Comparison of ENCODE assay signal across 11 mouse cellular contexts in genomic region chr9:117956691-117957090, GRCm38 (mm10).
DNase-seq lines count a peak whose midpoint lies in the region; ATAC-seq and TF ChIP-seq lines count a peak whose summit lies in the region.
"Had no signal": no experiment of that assay in that cellular context is flagged by ENCODE, and none has a peak within 500 bp of the region (broad histone marks: within the 10 kb centered on the region; RNA-seq: fewer than 3 reads in every experiment).

No protein-coding gene starts in this region.

- H3K4me2 ChIP-seq in liver, postnatal 0 days (ENCODE audit: low read depth, low read length): no peak overlapping the region
- H3K4me2 ChIP-seq in limb, embryonic 14.5 days (replicated peaks; ENCODE audit: low read depth, low read length, severe bottlenecking): no peak overlapping the region
- no peak overlapping the region for H3K4me2 ChIP-seq in stomach, embryonic 16.5 days (ENCODE audit: low read depth, low read length)
- H3K4me2 ChIP-seq: liver, embryonic 15.5 days had no signal

- ATAC-seq in liver, postnatal 0 days: no peak
- ATAC-seq in limb, embryonic 14.5 days (ENCODE audit: low FRiP score, low read depth): no peak
- no peak for ATAC-seq in stomach, embryonic 16.5 days (ENCODE audit: insufficient read depth, low FRiP score)
- ATAC-seq in inflammation-experienced regulatory T-cells, adult 6 months: no peak

- no peak for TF ChIP-seq POLR2A in liver, adult 2 months (IDR thresholded peaks at IDR 0.05; ENCODE audit: extremely low read depth, insufficient read depth, low read length)
- no peak for TF ChIP-seq POLR2A in limb, embryonic 14.5 days (IDR thresholded peaks at IDR 0.05; ENCODE audit: borderline replicate concordance, extremely low read depth, insufficient read depth, insufficient read length)

- 66% methylated on average over 2 of the region's 2 CpGs for WGBS in liver, adult 2 months
- 50% methylated on average over 2 of the region's 2 CpGs for WGBS in liver, postnatal 0 days (ENCODE audit: insufficient replicate concordance)
- WGBS in limb, embryonic 14.5 days: 27% methylated on average over 2 of the region's 2 CpGs
- WGBS in stomach, embryonic 16.5 days: 30% methylated on average over 2 of the region's 2 CpGs

- H3K9me3 ChIP-seq in liver, postnatal 0 days (ENCODE audit: low read length): no peaks in the 10 kb centered on the region
- no peaks in the 10 kb centered on the region for H3K9me3 ChIP-seq in limb, embryonic 14.5 days (ENCODE audit: control insufficient read depth, low read length)
- H3K9me3 ChIP-seq in stomach, embryonic 16.5 days (replicated peaks; ENCODE audit: control insufficient read depth, low read length): no peaks in the 10 kb centered on the region
- H3K9me3 ChIP-seq: liver, embryonic 15.5 days had no signal

- no peaks in the 10 kb centered on the region for H3K27me3 ChIP-seq in liver, adult 2 months (ENCODE audit: control insufficient read depth, insufficient read depth, low read length)
- H3K27me3 ChIP-seq in liver, postnatal 0 days (ENCODE audit: insufficient read depth, low read length): no peaks in the 10 kb centered on the region
- H3K27me3 ChIP-seq in limb, embryonic 14.5 days (ENCODE audit: control insufficient read depth, insufficient read depth, low read length): no peaks in the 10 kb centered on the region
- no peaks in the 10 kb centered on the region for H3K27me3 ChIP-seq in stomach, embryonic 16.5 days (ENCODE audit: control insufficient read depth, insufficient read depth, low read length)
- H3K27me3 ChIP-seq: liver, embryonic 15.5 days had no signal

- no peak overlapping the region for H3K9ac ChIP-seq in liver, adult 2 months (ENCODE audit: low read depth, low read length)
- H3K9ac ChIP-seq in liver, postnatal 0 days (replicated peaks): no peak overlapping the region
- H3K9ac ChIP-seq in limb, embryonic 14.5 days (ENCODE audit: low read depth, low read length, severe bottlenecking): no peak overlapping the region
- no peak overlapping the region for H3K9ac ChIP-seq in stomach, embryonic 16.5 days (ENCODE audit: low read length)
- H3K9ac ChIP-seq: liver, embryonic 15.5 days had no signal

- no peaks in the 10 kb centered on the region for H3K79me2 ChIP-seq in liver, adult 2 months (ENCODE audit: control insufficient read depth, insufficient read depth, low read length)

- H3K4me1 ChIP-seq in liver, adult 2 months (ENCODE audit: control insufficient read depth, insufficient read depth, low read length): no peaks in the 10 kb centered on the region
- no peaks in the 10 kb centered on the region for H3K4me1 ChIP-seq in liver, postnatal 0 days (ENCODE audit: insufficient read depth)
- peaks cover 2% of the 10 kb centered on the region; the same call in 1 of the 2 replicates for H3K4me1 ChIP-seq in limb, embryonic 14.5 days (ENCODE audit: control insufficient read depth, insufficient read depth, low read length)
- peaks cover 6% of the 10 kb centered on the region; the same call in 1 of the 2 replicates for H3K4me1 ChIP-seq in stomach, embryonic 16.5 days (ENCODE audit: control insufficient read depth, insufficient read depth, low read length)
- H3K4me1 ChIP-seq: liver, embryonic 15.5 days had no signal

- no peak for TF ChIP-seq CTCF in liver, adult 2 months (IDR thresholded peaks at IDR 0.05; ENCODE audit: low read depth, low read length)
- TF ChIP-seq CTCF in liver, postnatal 0 days (IDR thresholded peaks at IDR 0.05; ENCODE audit: low read depth): no peak

- H3K4me3 ChIP-seq in liver, adult 2 months (ENCODE audit: insufficient read depth, low read depth, low read length): no peak overlapping the region
- H3K4me3 ChIP-seq in liver, postnatal 0 days (ENCODE audit: low read depth, low read length): no peak overlapping the region
- H3K4me3 ChIP-seq in limb, embryonic 14.5 days (replicated peaks; ENCODE audit: low read length): no peak overlapping the region
- no peak overlapping the region for H3K4me3 ChIP-seq in stomach, embryonic 16.5 days (replicated peaks; ENCODE audit: low read length)
- H3K4me3 ChIP-seq: liver, embryonic 15.5 days had no signal

- TF ChIP-seq EP300 in liver, postnatal 0 days (IDR thresholded peaks at IDR 0.05; ENCODE audit: low read depth): no peak

- no peak overlapping the region for H3K27ac ChIP-seq in liver, adult 2 months (replicated peaks; ENCODE audit: insufficient read depth, low read depth, low read length)
- H3K27ac ChIP-seq in liver, postnatal 0 days (ENCODE audit: low read depth): no peak overlapping the region
- H3K27ac ChIP-seq in limb, embryonic 14.5 days (replicated peaks; ENCODE audit: low read depth, low read length): no peak overlapping the region
- peak overlapping the region; percentile 74 for H3K27ac ChIP-seq in stomach, embryonic 16.5 days (ENCODE audit: low read length)
- H3K27ac ChIP-seq: liver, embryonic 15.5 days had no signal

- no peaks in the 10 kb centered on the region for H3K36me3 ChIP-seq in liver, adult 2 months (ENCODE audit: control insufficient read depth, insufficient read depth, low read length)
- no peaks in the 10 kb centered on the region for H3K36me3 ChIP-seq in liver, postnatal 0 days (replicated peaks; ENCODE audit: insufficient read depth, low read length)
- no peaks in the 10 kb centered on the region for H3K36me3 ChIP-seq in limb, embryonic 14.5 days (ENCODE audit: control insufficient read depth, insufficient read depth, low read length)
- no peaks in the 10 kb centered on the region for H3K36me3 ChIP-seq in stomach, embryonic 16.5 days (ENCODE audit: control insufficient read depth, insufficient read depth, low read length)
- H3K36me3 ChIP-seq: liver, embryonic 15.5 days had no signal

- peak; percentile 33 for DNase-seq in embryo, embryonic 10.5 days (ENCODE audit: low spot score)
- no peak for DNase-seq in embryo, embryonic 9.5 days (ENCODE audit: extremely low spot score)
- peak; percentile 4 for DNase-seq in liver, adult 2 months (ENCODE audit: extremely low read depth, low read depth, low spot score)
- DNase-seq in liver, postnatal 0 days: no peak
- peak; percentile 30 for DNase-seq in limb, embryonic 14.5 days (ENCODE audit: low spot score)
- DNase-seq in urinary bladder, postnatal 10 days (ENCODE audit: low spot score): no peak
- DNase-seq: cerebellum, adult 2 months; thymus, postnatal 25 days had no signal

Comparison
In these comparisons a context has a peak if more than half of its experiments do, and no peak if none do; other contexts are left out.
1. DNase-seq: peak in embryo, embryonic 10.5 days (single experiment), liver, adult 2 months (single experiment) and limb, embryonic 14.5 days (single experiment); none in embryo, embryonic 9.5 days (single experiment), liver, postnatal 0 days (single experiment) and urinary bladder, postnatal 10 days (single experiment).